Mouse (Mus musculus) colon, adult 2 months (tissue): ENCODE results near the gene Lrfn5. TPM values are rescaled to one million over a fixed set of nuclear protein-coding genes. Genes with fewer than 3 reads are reported as not detected.

Source experiments
- polyA plus RNA-seq: library from polyadenylated mRNA; depleted of rRNA; stranded (reverse); fragments of >200 nt; gene quantifications from 2 replicates; pipeline ENCODE4 v1.2.3, GENCODE M21; 2012; rRNA removed

Lrfn5 gene
- 0.09 TPM in 2 replicates for polyA plus RNA-seq

DNA sequence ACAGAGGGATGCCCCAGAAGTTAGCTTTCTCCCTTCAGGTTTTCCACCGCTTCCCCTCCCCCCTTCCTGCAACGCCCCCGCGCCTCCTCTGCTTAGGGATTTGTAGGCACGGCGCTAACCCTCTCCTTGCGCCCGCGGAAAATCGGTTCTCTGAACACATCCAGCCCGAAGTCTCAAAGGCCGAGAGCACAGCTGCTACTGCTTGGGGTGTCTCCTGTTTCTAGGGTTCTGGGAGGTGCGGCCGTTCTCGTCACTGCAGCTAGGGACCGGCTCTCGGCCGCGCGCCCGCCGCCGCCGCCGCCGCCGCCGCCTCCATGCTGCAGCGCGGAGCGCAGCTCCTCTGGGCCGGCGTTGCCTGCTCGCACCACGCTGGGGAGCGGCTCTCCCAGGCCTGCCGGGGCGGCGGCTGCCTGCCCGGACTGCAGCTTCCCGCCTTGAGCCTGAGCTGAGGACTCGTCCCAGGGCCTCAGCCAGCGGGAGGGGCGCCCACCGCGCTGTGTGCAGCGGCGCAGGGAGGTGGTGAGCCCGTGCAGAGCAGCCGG is at the start of gene Lrfn5:
TSS of gene Lrfn5 (plus strand) at position 322 of the 542 bp plus-strand sequence.

